Mouse (Mus musculus) neural tube, embryonic 12.5 days (tissue): ENCODE results near the gene Ppp1r18. TPM values are rescaled to one million over a fixed set of nuclear protein-coding genes. Genes with fewer than 3 reads are reported as not detected.

Experiments used
- ATAC-seq: fragments of 200-750 bp; cut with Nextera tagmentation; 2 replicates; pipeline ENCODE4 v1.8.0; 2017; ENCODE audit warnings: low read depth, mild to moderate bottlenecking, moderate TSS enrichment, moderate library complexity; ENCODE audit not compliant: low FRiP score
- H3K27ac ChIP-seq: fragments of 300-500 bp; sonication (generic); 2 replicates; pipeline ENCODE4 v1.5.1; 2016
- H3K27me3 ChIP-seq: fragments of 300-500 bp; sonication (generic); replicated peaks from 2 replicates; pipeline ENCODE4 v1.6.1; 2016; ENCODE audit warnings: mild to moderate bottlenecking
- H3K36me3 ChIP-seq: fragments of 300-500 bp; sonication (generic); 2 replicates; pipeline ENCODE4 v1.6.1; 2016; ENCODE audit warnings: mild to moderate bottlenecking
- H3K4me1 ChIP-seq: fragments of 300-500 bp; sonication (generic); 2 replicates; pipeline ENCODE4 v1.6.1; 2016
- H3K4me2 ChIP-seq: fragments of 300-500 bp; sonication (generic); replicated peaks from 2 replicates; pipeline ENCODE4 v1.6.1; 2016; ENCODE audit warnings: mild to moderate bottlenecking
- H3K4me3 ChIP-seq: fragments of 300-500 bp; sonication (generic); 2 replicates; pipeline ENCODE4 v1.5.1; 2016
- H3K9ac ChIP-seq: fragments of 300-500 bp; sonication (generic); 2 replicates; pipeline ENCODE4 v1.6.1; 2016; ENCODE audit warnings: mild to moderate bottlenecking
- H3K9me3 ChIP-seq: fragments of 300-500 bp; sonication (generic); 2 replicates; pipeline ENCODE4 v1.6.1; 2016; ENCODE audit warnings: mild to moderate bottlenecking
- WGBS: fragments of 180-500 bp; shearing (Covaris S2); methylation state at CpG from one replicate; pipeline ENCODE4 v1.1.7; 2016; 5-methylcytosine and 5-hydroxymethylcytosine counted together
- polyA plus RNA-seq: library from polyadenylated mRNA; unstranded; fragments of >200 nt; fragmentation: Nextera tagmentation; extraction: Ambion mirVana; gene quantifications from 2 replicates; pipeline ENCODE4 v1.2.1, GENCODE M21; 2016

Ppp1r18 gene
- polyA plus RNA-seq, 1 experiment from 2014 or later: 34.6 TPM

GRCm38 (mm10) chr17:35909186-35909918 lies 44.0 kb downstream of the Ppp1r18 start:
- Histone ChIP-seq H3K9ac (peak overlapping the region; percentile 83), H3K27me3 (no peaks in the 10 kb centered on the region), H3K4me3 (peak overlapping the region; percentile 70), H3K9me3 (no peaks in the 10 kb centered on the region), H3K36me3 (peaks cover 45% of the 10 kb centered on the region), H3K27ac (peak overlapping the region; percentile 46), H3K4me2 (peak overlapping the region; percentile 92), H3K4me1 (peaks cover 17% of the 10 kb centered on the region)
- peak; percentile 63 for ATAC-seq
- WGBS: 23% methylated on average over 20 of the region's 20 CpGs

- peaks cover 39% of the 10 kb centered on the region for H3K36me3 ChIP-seq
- 4% methylated on average over 25 of the region's 25 CpGs for WGBS
Measured at GRCm38 (mm10) chr17:35909919-35910369, 44.6 kb downstream of the Ppp1r18 start, which contains the start of gene Atat1. Gene Atat1 (minus strand): TSS chr17:35910075.

GRCm38 (mm10) chr17:35914975-35915374 lies 49.6 kb downstream of the Ppp1r18 start:
- peaks cover 8% of the 10 kb centered on the region; the same call in 1 of the 2 replicates for H3K36me3 ChIP-seq
- no peaks in the 10 kb centered on the region for H3K27me3 ChIP-seq
- no peak for ATAC-seq
- peak overlapping the region; percentile 74 for H3K4me2 ChIP-seq
- H3K4me1 ChIP-seq: peaks cover 12% of the 10 kb centered on the region
- 81% methylated on average over 6 of the region's 6 CpGs for WGBS
- no peak overlapping the region for H3K4me3 ChIP-seq
- no peaks in the 10 kb centered on the region for H3K9me3 ChIP-seq
- H3K27ac ChIP-seq: no peak overlapping the region
- no peak overlapping the region for H3K9ac ChIP-seq

More at GRCm38 (mm10) chr17:35909919-35910369, 44.6 kb downstream of the Ppp1r18 start, which contains the start of gene Atat1:
- Histone ChIP-seq H3K27ac (peak within 1 kb of the TSS; percentile 46), H3K4me2 (peak within 1 kb of the TSS; percentile 92), H3K9me3 (no peaks in the 10 kb centered on the region), H3K9ac (peak within 1 kb of the TSS; percentile 83), H3K27me3 (no peaks in the 10 kb centered on the region), H3K4me1 (peaks cover 17% of the 10 kb centered on the region), H3K4me3 (peak within 1 kb of the TSS; percentile 70)
- ATAC-seq: peak; percentile 96

GRCm38 (mm10) chr17:35915538-35916296 lies 50.3 kb downstream of the Ppp1r18 start:
- H3K27me3 ChIP-seq: no peaks in the 10 kb centered on the region
- peak overlapping the region; percentile 98 for H3K9ac ChIP-seq
- H3K4me1 ChIP-seq: peaks cover 19% of the 10 kb centered on the region
- H3K4me3 ChIP-seq: peak overlapping the region; percentile 71
- peak overlapping the region; percentile 74 for H3K4me2 ChIP-seq
- H3K27ac ChIP-seq: peak overlapping the region; percentile 51; the same call in 1 of the 2 replicates
- peaks cover 8% of the 10 kb centered on the region; the same call in 1 of the 2 replicates for H3K36me3 ChIP-seq
- 4% methylated on average over 28 of the region's 28 CpGs for WGBS
- no peak; the same call in 1 of the 2 replicates for ATAC-seq
- H3K9me3 ChIP-seq: no peaks in the 10 kb centered on the region

- Histone ChIP-seq H3K36me3 (peaks cover 8% of the 10 kb centered on the region; the same call in 1 of the 2 replicates), H3K4me2 (peak within 1 kb of the TSS; percentile 74)
Measured at GRCm38 (mm10) chr17:35916297-35917142, 51.1 kb downstream of the Ppp1r18 start, which contains the start of the genes Mrps18b and Ppp1r10. Gene Mrps18b (minus strand): TSS chr17:35916389. Gene Ppp1r10 (plus strand): TSS chr17:35916434.

GRCm38 (mm10) chr17:35917143-35917462 lies 51.7 kb downstream of the Ppp1r18 start:
- Histone ChIP-seq H3K9ac (peak overlapping the region; percentile 98), H3K27me3 (no peaks in the 10 kb centered on the region), H3K4me3 (peak overlapping the region; percentile 71), H3K4me2 (peak overlapping the region; percentile 74), H3K36me3 (peaks cover 8% of the 10 kb centered on the region; the same call in 1 of the 2 replicates), H3K4me1 (peaks cover 29% of the 10 kb centered on the region), H3K9me3 (no peaks in the 10 kb centered on the region), H3K27ac (peak overlapping the region; percentile 96)
- ATAC-seq: no peak
- WGBS: 0% methylated on average over 8 of the region's 8 CpGs

More at GRCm38 (mm10) chr17:35916297-35917142, 51.1 kb downstream of the Ppp1r18 start, which contains the start of the genes Mrps18b and Ppp1r10:
- no peaks in the 10 kb centered on the region for H3K9me3 ChIP-seq
- peak within 1 kb of the TSS; percentile 96 for H3K27ac ChIP-seq
- H3K4me3 ChIP-seq: peak within 1 kb of the TSS; percentile 71
- no peaks in the 10 kb centered on the region for H3K27me3 ChIP-seq
- peak; percentile 93 for ATAC-seq
- under 1% methylated on average over 83 of the region's 83 CpGs for WGBS
- peak within 1 kb of the TSS; percentile 98 for H3K9ac ChIP-seq
- H3K4me1 ChIP-seq: peaks cover 25% of the 10 kb centered on the region

- ATAC-seq: peak; percentile 26; the same call in 1 of the 2 replicates
- Histone ChIP-seq H3K9ac (peak overlapping the region; percentile 98), H3K9me3 (no peaks in the 10 kb centered on the region), H3K27me3 (no peaks in the 10 kb centered on the region), H3K4me3 (peak overlapping the region; percentile 71), H3K27ac (peak overlapping the region; percentile 96), H3K4me2 (peak overlapping the region; percentile 74), H3K4me1 (peaks cover 34% of the 10 kb centered on the region), H3K36me3 (peaks cover 4% of the 10 kb centered on the region; the same call in 1 of the 2 replicates)
- WGBS: under 1% methylated on average over 13 of the region's 13 CpGs
Measured at GRCm38 (mm10) chr17:35917463-35918251, 52.3 kb downstream of the Ppp1r18 start.

GRCm38 (mm10) chr17:35918276-35919059 lies 53.1 kb downstream of the Ppp1r18 start:
- peak overlapping the region; percentile 98 for H3K9ac ChIP-seq
- no peak for ATAC-seq
- H3K4me3 ChIP-seq: peak overlapping the region; percentile 71
- H3K27me3 ChIP-seq: no peaks in the 10 kb centered on the region
- H3K27ac ChIP-seq: peak overlapping the region; percentile 96
- peaks cover 11% of the 10 kb centered on the region for H3K36me3 ChIP-seq
- peaks cover 34% of the 10 kb centered on the region for H3K4me1 ChIP-seq
- H3K4me2 ChIP-seq: peak overlapping the region; percentile 74
- WGBS: under 1% methylated on average over 11 of the region's 11 CpGs
- no peaks in the 10 kb centered on the region for H3K9me3 ChIP-seq

GRCm38 (mm10) chr17:35919060-35919715 lies 53.8 kb downstream of the Ppp1r18 start:
- WGBS: 11% methylated on average over 7 of the region's 7 CpGs
- peak; percentile 31 for ATAC-seq
- Histone ChIP-seq H3K4me3 (peak overlapping the region; percentile 71), H3K27me3 (no peaks in the 10 kb centered on the region), H3K4me2 (peak overlapping the region; percentile 74), H3K4me1 (peaks cover 34% of the 10 kb centered on the region), H3K9me3 (no peaks in the 10 kb centered on the region), H3K27ac (peak overlapping the region; percentile 96), H3K36me3 (peaks cover 16% of the 10 kb centered on the region), H3K9ac (peak overlapping the region; percentile 98)

GRCm38 (mm10) chr17:35919864-35920301 lies 54.5 kb downstream of the Ppp1r18 start:
- H3K36me3 ChIP-seq: peaks cover 22% of the 10 kb centered on the region
- peak overlapping the region; percentile 74 for H3K4me2 ChIP-seq
- H3K4me1 ChIP-seq: peaks cover 34% of the 10 kb centered on the region
- peak overlapping the region; percentile 71 for H3K4me3 ChIP-seq
- H3K27ac ChIP-seq: peak overlapping the region; percentile 44; the same call in 1 of the 2 replicates
- WGBS: 51% methylated on average over 6 of the region's 6 CpGs
- no peaks in the 10 kb centered on the region for H3K27me3 ChIP-seq
- no peak for ATAC-seq
- peak overlapping the region; percentile 72 for H3K9ac ChIP-seq
- no peaks in the 10 kb centered on the region for H3K9me3 ChIP-seq
